Mouse (Mus musculus) fibroblast of lung, adult 2 months (primary cell): ENCODE measurements around the gene Smyd3.

Experiments
- DNase-seq: peaks from one replicate; pipeline ENCODE4 v3.0.0-alpha.2; 2011; ENCODE audit warnings: low read depth

The Smyd3 gene

GRCm38 (mm10) chr1:179516941-179517712, 714 bp downstream of the Smyd3 start:
- no peak for DNase-seq

- no peak for DNase-seq
Observed at GRCm38 (mm10) chr1:179511895-179512294, 5.9 kb downstream of the Smyd3 start.

- no peak for DNase-seq
Observed at GRCm38 (mm10) chr1:179510546-179511340, 7.1 kb downstream of the Smyd3 start.

- DNase-seq = no peak
Observed at GRCm38 (mm10) chr1:179506530-179507315, 11.1 kb downstream of the Smyd3 start.

GRCm38 (mm10) chr1:179502565-179502964, 15.3 kb downstream of the Smyd3 start:
- no peak for DNase-seq

- DNase-seq = no peak
Observed at GRCm38 (mm10) chr1:179499257-179499656, 18.6 kb downstream of the Smyd3 start.

- no peak for DNase-seq
Observed at GRCm38 (mm10) chr1:179492908-179493307, 24.9 kb downstream of the Smyd3 start.

GRCm38 (mm10) chr1:179488520-179488919, 29.3 kb downstream of the Smyd3 start:
- no peak for DNase-seq

- DNase-seq = no peak
Observed at GRCm38 (mm10) chr1:179487990-179488389, 29.9 kb downstream of the Smyd3 start.

- DNase-seq = no peak
Observed at GRCm38 (mm10) chr1:179487238-179487637, 30.6 kb downstream of the Smyd3 start.

- DNase-seq = no peak
Observed at GRCm38 (mm10) chr1:179485784-179486540, 31.9 kb downstream of the Smyd3 start.

GRCm38 (mm10) chr1:179480862-179481261, 37.0 kb downstream of the Smyd3 start:
- DNase-seq = no peak

GRCm38 (mm10) chr1:179477157-179477902, 40.5 kb downstream of the Smyd3 start:
- peak; percentile 72 for DNase-seq

GRCm38 (mm10) chr1:179476461-179477156, 41.2 kb downstream of the Smyd3 start:
- DNase-seq = no peak

- no peak for DNase-seq
Observed at GRCm38 (mm10) chr1:179474776-179475175, 43.1 kb downstream of the Smyd3 start.

- no peak for DNase-seq
Observed at GRCm38 (mm10) chr1:179473920-179474643, 43.8 kb downstream of the Smyd3 start.

GRCm38 (mm10) chr1:179467970-179468369, 49.9 kb downstream of the Smyd3 start:
- no peak for DNase-seq

- no peak for DNase-seq
Observed at GRCm38 (mm10) chr1:179462376-179462775, 55.5 kb downstream of the Smyd3 start.

GRCm38 (mm10) chr1:179461019-179461814, 56.6 kb downstream of the Smyd3 start:
- no peak for DNase-seq
